29 mouse cellular contexts compared by ENCODE assay signal in genomic region chr7:103636795-103637194, GRCm38 (mm10). TPM values are rescaled to one million over a fixed set of nuclear protein-coding genes. Genes with fewer than 3 reads are reported as not detected.
DNase-seq lines count a peak whose midpoint lies in the region; ATAC-seq lines count a peak whose summit lies in the region.
"Had no signal": no experiment of that assay in that cellular context is flagged by ENCODE, and none has a peak within 500 bp of the region (broad histone marks: within the 10 kb centered on the region; RNA-seq: fewer than 3 reads in every experiment).

No protein-coding gene starts in this region.

- peak; percentile 39; the same call in 1 of the 2 replicates for ATAC-seq in liver, embryonic 13.5 days (ENCODE audit: low read depth)
- no peak; the same call in 1 of the 2 replicates for ATAC-seq in liver, embryonic 11.5 days (replicated peaks; ENCODE audit: low FRiP score)
- ATAC-seq in intestine, embryonic 15.5 days, result peak; percentile 49
- ATAC-seq in intestine, embryonic 16.5 days, result peak; percentile 82
- ATAC-seq in cerebellum, adult (ENCODE audit: insufficient number of reproducible peaks, low FRiP score, low TSS enrichment), result no peak
- no peak for ATAC-seq in CD4-positive, CD25-positive, alpha-beta regulatory T cell, adult 4 months
- ATAC-seq: activated CD4-positive, CD25-positive, alpha-beta regulatory T cell, adult 4 months; forebrain, embryonic 14.5 days; forebrain, embryonic 16.5 days; Patski had no signal

- DNase-seq in liver, embryonic 13.5 days, result no peak
- DNase-seq in liver, embryonic 11.5 days (ENCODE audit: low spot score), result no peak
- DNase-seq: adrenal gland, adult 8-10 months; adrenal gland, postnatal 14 days; adrenal gland, postnatal 36 days; cerebellum, adult 11 months; cerebellum, adult 18-20 months; cerebellum, adult 8-10 months; cerebellum, adult 9-11 months; cerebellum, postnatal 14 days; cerebellum, postnatal 36 days; embryo, embryonic 11 days had no signal

- no peak overlapping the region for H3K4me2 ChIP-seq in liver, embryonic 13.5 days
- no peak overlapping the region for H3K4me2 ChIP-seq in liver, embryonic 11.5 days
- H3K4me2 ChIP-seq in intestine, embryonic 15.5 days (replicated peaks), result no peak overlapping the region
- no peak overlapping the region for H3K4me2 ChIP-seq in intestine, embryonic 16.5 days (ENCODE audit: low read depth, low read length)
- H3K4me2 ChIP-seq: embryonic facial prominence, embryonic 13.5 days; embryonic facial prominence, embryonic 15.5 days; forebrain, embryonic 12.5 days had no signal

- no peaks in the 10 kb centered on the region for H3K9me3 ChIP-seq in liver, embryonic 13.5 days (replicated peaks)
- no peaks in the 10 kb centered on the region for H3K9me3 ChIP-seq in liver, embryonic 11.5 days (ENCODE audit: control insufficient read depth, low read length)
- H3K9me3 ChIP-seq in intestine, embryonic 15.5 days, result no peaks in the 10 kb centered on the region
- H3K9me3 ChIP-seq in intestine, embryonic 16.5 days (ENCODE audit: control insufficient read depth, low read length), result no peaks in the 10 kb centered on the region
- H3K9me3 ChIP-seq: embryonic facial prominence, embryonic 13.5 days; embryonic facial prominence, embryonic 15.5 days; forebrain, embryonic 10.5 days; forebrain, embryonic 12.5 days; G1E had no signal

- no peaks in the 10 kb centered on the region for H3K27me3 ChIP-seq in liver, embryonic 13.5 days
- H3K27me3 ChIP-seq in liver, embryonic 11.5 days (replicated peaks; ENCODE audit: control insufficient read depth, insufficient read depth, low read length), result no peaks in the 10 kb centered on the region
- H3K27me3 ChIP-seq in intestine, embryonic 15.5 days (replicated peaks), result no peaks in the 10 kb centered on the region
- H3K27me3 ChIP-seq in intestine, embryonic 16.5 days (replicated peaks; ENCODE audit: control insufficient read depth, insufficient read depth, low read length), result no peaks in the 10 kb centered on the region
- H3K27me3 ChIP-seq: CH12.LX; embryonic facial prominence, embryonic 13.5 days; embryonic facial prominence, embryonic 15.5 days; forebrain, embryonic 12.5 days; Patski had no signal

- no peaks in the 10 kb centered on the region for H3K4me1 ChIP-seq in liver, embryonic 13.5 days (replicated peaks)
- no peaks in the 10 kb centered on the region for H3K4me1 ChIP-seq in liver, embryonic 11.5 days (replicated peaks; ENCODE audit: control insufficient read depth, insufficient read depth, low read length)
- H3K4me1 ChIP-seq in intestine, embryonic 15.5 days (replicated peaks), result no peaks in the 10 kb centered on the region
- no peaks in the 10 kb centered on the region for H3K4me1 ChIP-seq in intestine, embryonic 16.5 days (ENCODE audit: control insufficient read depth, insufficient read depth, low read length)
- H3K4me1 ChIP-seq: embryonic facial prominence, embryonic 13.5 days; embryonic facial prominence, embryonic 15.5 days; forebrain, embryonic 10.5 days; forebrain, embryonic 12.5 days had no signal

- no peak overlapping the region for H3K4me3 ChIP-seq in liver, embryonic 13.5 days (replicated peaks)
- no peak overlapping the region for H3K4me3 ChIP-seq in liver, embryonic 11.5 days (ENCODE audit: low read depth, low read length)
- H3K4me3 ChIP-seq in intestine, embryonic 15.5 days (replicated peaks), result no peak overlapping the region
- H3K4me3 ChIP-seq in intestine, embryonic 16.5 days (ENCODE audit: low read length), result no peak overlapping the region
- H3K4me3 ChIP-seq: embryonic facial prominence, embryonic 13.5 days; embryonic facial prominence, embryonic 15.5 days; erythroblast, embryonic 14.5 days; forebrain, embryonic 10.5 days; forebrain, embryonic 12.5 days had no signal

- H3K36me3 ChIP-seq in liver, embryonic 13.5 days, result no peaks in the 10 kb centered on the region
- H3K36me3 ChIP-seq in liver, embryonic 11.5 days (ENCODE audit: control insufficient read depth, insufficient read depth, low read length), result no peaks in the 10 kb centered on the region
- no peaks in the 10 kb centered on the region for H3K36me3 ChIP-seq in intestine, embryonic 15.5 days
- H3K36me3 ChIP-seq in intestine, embryonic 16.5 days (ENCODE audit: control insufficient read depth, insufficient read depth, low read length), result no peaks in the 10 kb centered on the region
- H3K36me3 ChIP-seq: embryonic facial prominence, embryonic 13.5 days; embryonic facial prominence, embryonic 15.5 days; forebrain, embryonic 10.5 days; forebrain, embryonic 12.5 days; G1E had no signal

- H3K9ac ChIP-seq in liver, embryonic 13.5 days, result no peak overlapping the region
- H3K9ac ChIP-seq in liver, embryonic 11.5 days (ENCODE audit: low read depth, low read length), result no peak overlapping the region
- H3K9ac ChIP-seq in intestine, embryonic 15.5 days, result no peak overlapping the region
- H3K9ac ChIP-seq in intestine, embryonic 16.5 days (ENCODE audit: low read depth, low read length), result no peak overlapping the region
- H3K9ac ChIP-seq: embryonic facial prominence, embryonic 13.5 days; embryonic facial prominence, embryonic 15.5 days; forebrain, embryonic 12.5 days had no signal

- H3K27ac ChIP-seq in liver, embryonic 13.5 days, result no peak overlapping the region
- no peak overlapping the region for H3K27ac ChIP-seq in liver, embryonic 11.5 days (ENCODE audit: low read depth, low read length)
- no peak overlapping the region for H3K27ac ChIP-seq in intestine, embryonic 15.5 days
- no peak overlapping the region for H3K27ac ChIP-seq in intestine, embryonic 16.5 days (ENCODE audit: low read length)
- H3K27ac ChIP-seq: embryonic facial prominence, embryonic 13.5 days; embryonic facial prominence, embryonic 15.5 days; forebrain, embryonic 10.5 days; forebrain, embryonic 12.5 days had no signal

RNA-seq across cellular contexts. Expression of gene Olfr622, which starts 5.7 kb away (rescaled TPM):
- polyA plus RNA-seq in liver, embryonic 13.5 days (2015; fragmentation: Nextera tagmentation; extraction: Ambion mirVana), result not detected in 2 replicates
- not detected in 2 replicates for polyA plus RNA-seq in liver, embryonic 11.5 days (2014; fragmentation: Nextera tagmentation; extraction: Ambion mirVana)
- not detected in 2 replicates for polyA plus RNA-seq in intestine, embryonic 15.5 days (2015; fragmentation: Nextera tagmentation; extraction: Ambion mirVana)
- polyA plus RNA-seq in intestine, embryonic 16.5 days (2015; fragmentation: Nextera tagmentation; extraction: Ambion mirVana), result not detected in 2 replicates
- not detected for polyA plus RNA-seq in CD4-positive, CD25-positive, alpha-beta regulatory T cell, adult 4 months (2017; shearing (Covaris generic))
- polyA plus RNA-seq: activated CD4-positive, CD25-positive, alpha-beta regulatory T cell, adult 4 months; C2C12; embryonic facial prominence, embryonic 11.5 days; erythroblast, embryonic 14.5 days; forebrain, embryonic 10.5 days; forebrain, embryonic 12.5 days; forebrain, embryonic 14.5 days; forebrain, embryonic 16.5 days; G1E; Patski had no signal

RNA-seq across cellular contexts. Expression of gene Olfr620, which starts 24.5 kb away (rescaled TPM):
- not detected in 2 replicates for polyA plus RNA-seq in liver, embryonic 13.5 days (2015; fragmentation: Nextera tagmentation; extraction: Ambion mirVana)
- polyA plus RNA-seq in liver, embryonic 11.5 days (2014; fragmentation: Nextera tagmentation; extraction: Ambion mirVana), result not detected in 2 replicates
- polyA plus RNA-seq in intestine, embryonic 15.5 days (2015; fragmentation: Nextera tagmentation; extraction: Ambion mirVana), result not detected in 2 replicates
- not detected in 2 replicates for polyA plus RNA-seq in intestine, embryonic 16.5 days (2015; fragmentation: Nextera tagmentation; extraction: Ambion mirVana)
- 1 to 10 TPM in 1 of 2 experiments, not detected in 1; 1.3 TPM for polyA plus RNA-seq in CD4-positive, CD25-positive, alpha-beta regulatory T cell, adult 4 months (2017; shearing (Covaris generic))
- polyA plus RNA-seq: C2C12; embryonic facial prominence, embryonic 11.5 days; embryonic facial prominence, embryonic 13.5 days; erythroblast, embryonic 14.5 days; forebrain, embryonic 10.5 days; forebrain, embryonic 12.5 days; forebrain, embryonic 14.5 days; forebrain, embryonic 16.5 days; G1E; Patski had no signal

RNA-seq across cellular contexts. Expression of gene Olfr623, which starts 26.7 kb away (rescaled TPM):
- polyA plus RNA-seq in liver, embryonic 13.5 days (2015; fragmentation: Nextera tagmentation; extraction: Ambion mirVana), result not detected in 2 replicates
- polyA plus RNA-seq in liver, embryonic 11.5 days (2014; fragmentation: Nextera tagmentation; extraction: Ambion mirVana), result not detected in 2 replicates
- polyA plus RNA-seq in intestine, embryonic 15.5 days (2015; fragmentation: Nextera tagmentation; extraction: Ambion mirVana), result not detected in 2 replicates
- polyA plus RNA-seq in intestine, embryonic 16.5 days (2015; fragmentation: Nextera tagmentation; extraction: Ambion mirVana), result not detected in 2 replicates
- polyA plus RNA-seq in CD4-positive, CD25-positive, alpha-beta regulatory T cell, adult 4 months (2017; shearing (Covaris generic)), result not detected
- polyA plus RNA-seq: activated CD4-positive, CD25-positive, alpha-beta regulatory T cell, adult 4 months; C2C12; embryonic facial prominence, embryonic 11.5 days; embryonic facial prominence, embryonic 13.5 days; embryonic facial prominence, embryonic 15.5 days; erythroblast, embryonic 14.5 days; forebrain, embryonic 10.5 days; forebrain, embryonic 12.5 days; forebrain, embryonic 14.5 days; forebrain, embryonic 16.5 days; G1E; Patski had no signal

RNA-seq across cellular contexts. Expression of gene Olfr624, which starts 34.2 kb away (rescaled TPM):
- polyA plus RNA-seq in liver, embryonic 13.5 days (2015; fragmentation: Nextera tagmentation; extraction: Ambion mirVana), result 0.02 TPM in 1 of 2 replicates, not detected in the other
- polyA plus RNA-seq in liver, embryonic 11.5 days (2014; fragmentation: Nextera tagmentation; extraction: Ambion mirVana), result 0.04 TPM in 1 of 2 replicates, not detected in the other
- 0.03 TPM in 1 of 2 replicates, not detected in the other for polyA plus RNA-seq in intestine, embryonic 15.5 days (2015; fragmentation: Nextera tagmentation; extraction: Ambion mirVana)
- polyA plus RNA-seq in intestine, embryonic 16.5 days (2015; fragmentation: Nextera tagmentation; extraction: Ambion mirVana), result 0.04 and 0.06 TPM in 2 replicates
- polyA plus RNA-seq in CD4-positive, CD25-positive, alpha-beta regulatory T cell, adult 4 months (2017; shearing (Covaris generic)), result not detected
- polyA plus RNA-seq: activated CD4-positive, CD25-positive, alpha-beta regulatory T cell, adult 4 months; erythroblast, embryonic 14.5 days; forebrain, embryonic 14.5 days; forebrain, embryonic 16.5 days; G1E had no signal

RNA-seq across cellular contexts. Expression of gene Olfr619, which starts 36.4 kb away (rescaled TPM):
- not detected in 2 replicates for polyA plus RNA-seq in liver, embryonic 13.5 days (2015; fragmentation: Nextera tagmentation; extraction: Ambion mirVana)
- not detected in 2 replicates for polyA plus RNA-seq in liver, embryonic 11.5 days (2014; fragmentation: Nextera tagmentation; extraction: Ambion mirVana)
- not detected in 2 replicates for polyA plus RNA-seq in intestine, embryonic 15.5 days (2015; fragmentation: Nextera tagmentation; extraction: Ambion mirVana)
- polyA plus RNA-seq in intestine, embryonic 16.5 days (2015; fragmentation: Nextera tagmentation; extraction: Ambion mirVana), result not detected in 2 replicates
- polyA plus RNA-seq in CD4-positive, CD25-positive, alpha-beta regulatory T cell, adult 4 months (2017; shearing (Covaris generic)), result not detected
- polyA plus RNA-seq: activated CD4-positive, CD25-positive, alpha-beta regulatory T cell, adult 4 months; C2C12; embryonic facial prominence, embryonic 11.5 days; embryonic facial prominence, embryonic 13.5 days; embryonic facial prominence, embryonic 15.5 days; erythroblast, embryonic 14.5 days; forebrain, embryonic 10.5 days; forebrain, embryonic 12.5 days; forebrain, embryonic 14.5 days; forebrain, embryonic 16.5 days; G1E; Patski had no signal

Comparison
In these comparisons a context has a peak if more than half of its experiments do, and no peak if none do; other contexts are left out.
1. ATAC-seq: peak in liver, embryonic 13.5 days (single experiment), intestine, embryonic 15.5 days (single experiment) and intestine, embryonic 16.5 days (single experiment); none in liver, embryonic 11.5 days (single experiment), cerebellum, adult (single experiment) and CD4-positive, CD25-positive, alpha-beta regulatory T cell, adult 4 months (single experiment).